Mouse (Mus musculus): ENCODE data around the gene Ssh2. TPM values are rescaled to one million over a fixed set of nuclear protein-coding genes. Genes with fewer than 3 reads are reported as not detected.

The Ssh2 gene
- polyA plus RNA-seq, 1 experiment: 11.1 TPM

GRCm38 (mm10) chr11:77507426-77507825 is 291.3 kb downstream of the Ssh2 start:
- no peak for DNase-seq (ENCODE audit: low read depth)

GRCm38 (mm10) chr11:77508068-77509021 is 292.3 kb downstream of the Ssh2 start:
- DNase-seq (ENCODE audit: low read depth): no peak

Other genes with a start within 250 kb of the Ssh2 start
- 1.4 and 1.8 TPM in 2 replicates for gene Slc6a4, start 217.7 kb upstream of the Ssh2 start, polyA plus RNA-seq (2012; rRNA removed)
- 1.1 and 2.3 TPM in 2 replicates for gene Nsrp1, start 137.9 kb upstream of the Ssh2 start, polyA plus RNA-seq (2012; rRNA removed)
- gene Efcab5, start 27.3 kb upstream of the Ssh2 start, polyA plus RNA-seq (2012; rRNA removed): 1.0 and 1.2 TPM in 2 replicates
- 15.9 and 16.4 TPM in 2 replicates for gene Coro6, start 246.1 kb downstream of the Ssh2 start, polyA plus RNA-seq (2012; rRNA removed)

All from gonadal fat pad, adult 2 months (tissue).